Mouse (Mus musculus) stomach, embryonic 16.5 days (tissue): ENCODE results near the gene Rad9a. TPM values are rescaled to one million over a fixed set of nuclear protein-coding genes. Genes with fewer than 3 reads are reported as not detected.

Experiments
- ATAC-seq: fragments of 200-750 bp; cut with Nextera tagmentation; 2 replicates; pipeline ENCODE4 v1.8.0; 2017; ENCODE audit warnings: moderate number of reproducible peaks, moderate TSS enrichment; ENCODE audit not compliant: insufficient read depth, low FRiP score
- H3K27ac ChIP-seq: fragments of 300-500 bp; sonication (generic); 2 replicates; pipeline ENCODE4 v1.5.1; 2014; ENCODE audit warnings: low read length
- H3K27me3 ChIP-seq: fragments of 300-500 bp; sonication (generic); 2 replicates; pipeline ENCODE4 v1.6.1; 2014; ENCODE audit warnings: low read length, control low read depth, mixed read lengths; ENCODE audit not compliant: control insufficient read depth, insufficient read depth
- H3K36me3 ChIP-seq: fragments of 300-500 bp; sonication (generic); 2 replicates; pipeline ENCODE4 v1.6.1; 2014; ENCODE audit warnings: low read length; ENCODE audit not compliant: control insufficient read depth, insufficient read depth
- H3K4me1 ChIP-seq: fragments of 300-500 bp; sonication (generic); 2 replicates; pipeline ENCODE4 v1.6.1; 2014; ENCODE audit warnings: low read length, control low read depth, mixed read lengths; ENCODE audit not compliant: control insufficient read depth, insufficient read depth
- H3K4me2 ChIP-seq: fragments of 300-500 bp; sonication (generic); 2 replicates; pipeline ENCODE4 v1.6.1; 2014; ENCODE audit warnings: low read depth, low read length, mixed read lengths
- H3K4me3 ChIP-seq: fragments of 300-500 bp; sonication (generic); replicated peaks from 2 replicates; pipeline ENCODE4 v1.5.1; 2014; ENCODE audit warnings: mild to moderate bottlenecking, low read length
- H3K9ac ChIP-seq: fragments of 300-500 bp; sonication (generic); 2 replicates; pipeline ENCODE4 v1.6.1; 2014; ENCODE audit warnings: low read length
- H3K9me3 ChIP-seq: fragments of 300-500 bp; sonication (generic); replicated peaks from 2 replicates; pipeline ENCODE4 v1.6.1; 2016; ENCODE audit warnings: low read length, control low read depth; ENCODE audit not compliant: control insufficient read depth
- WGBS: fragments of 180-500 bp; shearing (Covaris S2); extraction: QIAGEN DNeasy Blood & Tissue Kit; methylation state at CpG from one replicate; pipeline ENCODE4 v1.1.7; 2014; 5-methylcytosine and 5-hydroxymethylcytosine counted together
- polyA plus RNA-seq: library from polyadenylated mRNA; unstranded; fragments of >200 nt; fragmentation: Nextera tagmentation; extraction: Ambion mirVana; gene quantifications from 2 replicates; pipeline ENCODE4 v1.2.1, GENCODE M21; 2015

The Rad9a gene
- polyA plus RNA-seq, 1 experiment from 2014 or later: 26.7 TPM

GRCm38 (mm10) chr19:4203148-4203547 is 1.7 kb upstream of the Rad9a start:
- no peak overlapping the region for H3K9ac ChIP-seq
- WGBS: 60% methylated on average over 3 of the region's 3 CpGs
- H3K4me1 ChIP-seq: peaks cover 22% of the 10 kb centered on the region
- no peak overlapping the region for H3K4me3 ChIP-seq
- ATAC-seq: no peak
- H3K4me2 ChIP-seq: no peak overlapping the region
- no peaks in the 10 kb centered on the region for H3K36me3 ChIP-seq
- no peak overlapping the region for H3K27ac ChIP-seq
- H3K27me3 ChIP-seq: no peaks in the 10 kb centered on the region
- H3K9me3 ChIP-seq: no peaks in the 10 kb centered on the region

GRCm38 (mm10) chr19:4202149-4202548 is 687 bp upstream of the Rad9a start:
- Histone ChIP-seq H3K27ac (0 out of 2 replicates have a peak overlapping the region, but pooled peaks have one; percentile 59), H3K9me3 (no peaks in the 10 kb centered on the region), H3K27me3 (no peaks in the 10 kb centered on the region), H3K36me3 (no peaks in the 10 kb centered on the region), H3K4me1 (peaks cover 22% of the 10 kb centered on the region), H3K9ac (peak overlapping the region; percentile 88), H3K4me3 (peak overlapping the region; percentile 81), H3K4me2 (peak overlapping the region; percentile 100)
- 28% methylated on average over 7 of the region's 7 CpGs for WGBS
- no peak for ATAC-seq

- H3K4me1 ChIP-seq: peaks cover 29% of the 10 kb centered on the region
- H3K27me3 ChIP-seq: no peaks in the 10 kb centered on the region
- ATAC-seq: no peak
- H3K36me3 ChIP-seq: peaks cover 24% of the 10 kb centered on the region; the same call in 1 of the 2 replicates
- H3K27ac ChIP-seq: no peak overlapping the region
- H3K4me3 ChIP-seq: no peak overlapping the region
- WGBS: 63% methylated on average over 3 of the region's 3 CpGs
- no peaks in the 10 kb centered on the region for H3K9me3 ChIP-seq
- H3K4me2 ChIP-seq: no peak overlapping the region
- H3K9ac ChIP-seq: no peak overlapping the region
These were observed 4.3 kb downstream of the Rad9a start for GRCm38 (mm10) chr19:4197180-4197579.

- Histone ChIP-seq H3K36me3 (peaks cover 24% of the 10 kb centered on the region; the same call in 1 of the 2 replicates), H3K9ac (no peak overlapping the region), H3K27ac (no peak overlapping the region), H3K4me1 (peaks cover 24% of the 10 kb centered on the region), H3K4me3 (no peak overlapping the region), H3K27me3 (no peaks in the 10 kb centered on the region), H3K9me3 (no peaks in the 10 kb centered on the region), H3K4me2 (no peak overlapping the region)
- WGBS: 27% methylated on average over 5 of the region's 5 CpGs
- no peak for ATAC-seq
These were observed 4.9 kb downstream of the Rad9a start for GRCm38 (mm10) chr19:4196548-4196947.

GRCm38 (mm10) chr19:4196048-4196447 is 5.4 kb downstream of the Rad9a start:
- no peak overlapping the region for H3K4me2 ChIP-seq
- no peak overlapping the region for H3K27ac ChIP-seq
- H3K27me3 ChIP-seq: no peaks in the 10 kb centered on the region
- WGBS: 52% methylated on average over 2 of the region's 2 CpGs
- H3K36me3 ChIP-seq: peaks cover 24% of the 10 kb centered on the region; the same call in 1 of the 2 replicates
- H3K4me1 ChIP-seq: peaks cover 24% of the 10 kb centered on the region
- no peak overlapping the region for H3K4me3 ChIP-seq
- ATAC-seq: no peak
- H3K9ac ChIP-seq: no peak overlapping the region; the same call in 1 of the 2 replicates
- H3K9me3 ChIP-seq: no peaks in the 10 kb centered on the region

- Histone ChIP-seq H3K36me3 (peaks cover 24% of the 10 kb centered on the region; the same call in 1 of the 2 replicates), H3K27me3 (no peaks in the 10 kb centered on the region), H3K9ac (no peak overlapping the region), H3K9me3 (no peaks in the 10 kb centered on the region), H3K4me3 (no peak overlapping the region), H3K4me1 (peaks cover 20% of the 10 kb centered on the region), H3K4me2 (no peak overlapping the region), H3K27ac (no peak overlapping the region)
- no peak for ATAC-seq
- WGBS: 79% methylated on average over 12 of the region's 12 CpGs
These were observed 6.4 kb downstream of the Rad9a start for GRCm38 (mm10) chr19:4194776-4195650.

GRCm38 (mm10) chr19:4194021-4194724 is 7.3 kb downstream of the Rad9a start:
- Histone ChIP-seq H3K4me1 (peaks cover 19% of the 10 kb centered on the region), H3K27me3 (no peaks in the 10 kb centered on the region), H3K9ac (no peak overlapping the region), H3K27ac (no peak overlapping the region), H3K36me3 (peaks cover 24% of the 10 kb centered on the region; the same call in 1 of the 2 replicates), H3K9me3 (no peaks in the 10 kb centered on the region), H3K4me2 (no peak overlapping the region), H3K4me3 (no peak overlapping the region)
- 86% methylated on average over 8 of the region's 8 CpGs for WGBS
- no peak for ATAC-seq

- Histone ChIP-seq H3K9ac (peak overlapping the region; percentile 99), H3K27me3 (no peaks in the 10 kb centered on the region), H3K9me3 (no peaks in the 10 kb centered on the region), H3K36me3 (peaks cover 24% of the 10 kb centered on the region; the same call in 1 of the 2 replicates), H3K27ac (peak overlapping the region; percentile 96; the same call in 1 of the 2 replicates), H3K4me1 (peaks cover 19% of the 10 kb centered on the region), H3K4me2 (peak overlapping the region; percentile 97), H3K4me3 (peak overlapping the region; percentile 93)
- ATAC-seq: no peak
- 48% methylated on average over 6 of the region's 6 CpGs for WGBS
These were observed 8.3 kb downstream of the Rad9a start for GRCm38 (mm10) chr19:4193129-4193528.
